Comparison of ENCODE assay signal across 9 mouse cellular contexts in genomic region chr2:174025181-174025870, GRCm38 (mm10). TPM values are rescaled to one million over a fixed set of nuclear protein-coding genes. Genes with fewer than 3 reads are reported as not detected.
A peak's percentile ranks its signal among the peaks of the same experiment; 100 is the strongest.
DNase-seq lines count a peak whose midpoint lies in the region; ATAC-seq and TF ChIP-seq lines count a peak whose summit lies in the region.
"Had no signal": no experiment of that assay in that cellular context is flagged by ENCODE, and none has a peak within 500 bp of the region (broad histone marks: within the 10 kb centered on the region; RNA-seq: fewer than 3 reads in every experiment).

No protein-coding gene starts in this region.

- H3K36me3 ChIP-seq in hindbrain, postnatal 0 days (ENCODE audit: insufficient read depth, low read length) = no peaks in the 10 kb centered on the region
- H3K36me3 ChIP-seq in stomach, embryonic 16.5 days (ENCODE audit: control insufficient read depth, insufficient read depth, low read length) = no peaks in the 10 kb centered on the region

- TF ChIP-seq CTCF in hindbrain, postnatal 0 days (IDR thresholded peaks at IDR 0.05; ENCODE audit: low read depth) = no peak

- H3K27me3 ChIP-seq in hindbrain, postnatal 0 days (ENCODE audit: insufficient read depth, low read length) = no peaks in the 10 kb centered on the region
- no peaks in the 10 kb centered on the region for H3K27me3 ChIP-seq in stomach, embryonic 16.5 days (ENCODE audit: control insufficient read depth, insufficient read depth, low read length)

- peak; percentile 69 for ATAC-seq in hindbrain, postnatal 0 days
- ATAC-seq in stomach, embryonic 16.5 days (ENCODE audit: insufficient read depth, low FRiP score) = peak; percentile 83

- no peak overlapping the region for H3K27ac ChIP-seq in hindbrain, postnatal 0 days
- no peak overlapping the region for H3K27ac ChIP-seq in stomach, embryonic 16.5 days (ENCODE audit: low read length)

- 49% methylated on average over 10 of the region's 11 CpGs for WGBS in hindbrain, postnatal 0 days
- WGBS in stomach, embryonic 16.5 days = 46% methylated on average over 11 of the region's 11 CpGs

- intact Hi-C loops in gastrocnemius, postnatal 14 days (cut with DNase I; ENCODE audit: low total_unique reads) = no loop called here

- no peak overlapping the region for H3K9ac ChIP-seq in hindbrain, postnatal 0 days (replicated peaks; ENCODE audit: low read length)
- H3K9ac ChIP-seq in stomach, embryonic 16.5 days (ENCODE audit: low read length) = no peak overlapping the region

- no peaks in the 10 kb centered on the region for H3K9me3 ChIP-seq in hindbrain, postnatal 0 days (ENCODE audit: low read length)
- no peaks in the 10 kb centered on the region for H3K9me3 ChIP-seq in stomach, embryonic 16.5 days (replicated peaks; ENCODE audit: control insufficient read depth, low read length)

- peak; percentile 15 for DNase-seq in gastrocnemius, postnatal 14 days
- no peak for DNase-seq in gastrocnemius, postnatal 10 days
- peak; percentile 32 for DNase-seq in testis, postnatal 10 days (ENCODE audit: low spot score)
- no peak for DNase-seq in testis, postnatal 14 days (ENCODE audit: low spot score)
- DNase-seq in hindbrain, postnatal 0 days (ENCODE audit: low spot score) = peak; percentile 8
- no peak for DNase-seq in thymus, postnatal 36 days
- DNase-seq in heart, postnatal 4 days = no peak
- DNase-seq: heart, postnatal 14 days had no signal

- H3K4me1 ChIP-seq in hindbrain, postnatal 0 days (ENCODE audit: insufficient read depth, low read length) = no peaks in the 10 kb centered on the region
- H3K4me1 ChIP-seq in stomach, embryonic 16.5 days (ENCODE audit: control insufficient read depth, insufficient read depth, low read length) = peaks cover 22% of the 10 kb centered on the region

- no peak overlapping the region for H3K4me2 ChIP-seq in hindbrain, postnatal 0 days (ENCODE audit: low read depth, low read length)
- H3K4me2 ChIP-seq in stomach, embryonic 16.5 days (ENCODE audit: low read depth, low read length) = no peak overlapping the region

- no peak overlapping the region for H3K4me3 ChIP-seq in hindbrain, postnatal 0 days (ENCODE audit: low read length)
- no peak overlapping the region for H3K4me3 ChIP-seq in stomach, embryonic 16.5 days (replicated peaks; ENCODE audit: low read length)

RNA-seq across cellular contexts. Expression of gene Stx16, which starts 50.8 kb away (rescaled TPM):
- 10 to 100 TPM; 22.1 to 26.1 TPM for total RNA-seq in gastrocnemius, postnatal 14 days (2021)
- total RNA-seq in gastrocnemius, postnatal 10 days (2021) = 10 to 100 TPM; 24.2 to 32.2 TPM
- total RNA-seq in hindbrain, postnatal 0 days (2014; rRNA removed) = 23.5 and 30.5 TPM in 2 replicates
- 7.9 and 8.6 TPM in 2 replicates for polyA plus RNA-seq in hindbrain, postnatal 0 days (2015; fragmentation: Nextera tagmentation; extraction: Ambion mirVana)
- polyA plus RNA-seq in stomach, embryonic 16.5 days (2015; fragmentation: Nextera tagmentation; extraction: Ambion mirVana) = 12.8 and 14.8 TPM in 2 replicates
- total RNA-seq in heart, postnatal 4 days (2021) = 10 to 100 TPM; 37.5 to 38.3 TPM

Comparison
In these comparisons a context has a peak if more than half of its experiments do, and no peak if none do; other contexts are left out.
1. DNase-seq: peak in gastrocnemius, postnatal 14 days (single experiment), testis, postnatal 10 days (single experiment) and hindbrain, postnatal 0 days (single experiment); none in gastrocnemius, postnatal 10 days (single experiment), testis, postnatal 14 days (single experiment), thymus, postnatal 36 days (0 of 2) and heart, postnatal 4 days (single experiment).